Mouse (Mus musculus) 3134 (cell line): ENCODE results near the gene Il1f8.
"Not testable (repeated sequence)": the region's sequence is repeated elsewhere in the genome, so short reads cannot be mapped to it uniquely, and the experiment has no call there.

Experiments
- DNase-seq: peaks from one replicate; pipeline ENCODE4 v3.0.0-alpha.2; 2011; ENCODE audit warnings: low spot score; ENCODE audit not compliant: insufficient read length; ENCODE audit errors: extremely low read depth

Gene Il1f8

GRCm38 (mm10) chr2:24152861-24153260, at the start of gene Il1f8:
Gene Il1f8, plus strand, starts transcription at chr2:24153161.
- DNase-seq, result no peak

GRCm38 (mm10) chr2:24103619-24104289, 49.2 kb upstream of the Il1f8 start:
- no peak for DNase-seq

- DNase-seq, result no peak
These were observed 43.9 kb upstream of the Il1f8 start for GRCm38 (mm10) chr2:24109085-24109484.

GRCm38 (mm10) chr2:24134373-24134772, 18.6 kb upstream of the Il1f8 start:
- DNase-seq, result no peak

- DNase-seq, result not testable (repeated sequence)
These were observed 28.8 kb downstream of the Il1f8 start for GRCm38 (mm10) chr2:24181683-24182331.

GRCm38 (mm10) chr2:24182423-24183147, 29.6 kb downstream of the Il1f8 start:
- not testable (repeated sequence) for DNase-seq

- DNase-seq, result not testable (repeated sequence)
These were observed 31.1 kb downstream of the Il1f8 start for GRCm38 (mm10) chr2:24184092-24184491.

- no peak for DNase-seq
These were observed 33.2 kb downstream of the Il1f8 start, which contains the start of gene Il1f9 for GRCm38 (mm10) chr2:24186176-24186575. Gene Il1f9, plus strand, starts transcription at chr2:24186476.

- no peak for DNase-seq
These were observed 34.6 kb downstream of the Il1f8 start for GRCm38 (mm10) chr2:24187585-24187984.

- DNase-seq, result no peak
These were observed 35.2 kb downstream of the Il1f8 start for GRCm38 (mm10) chr2:24188189-24188588.
